Mouse (Mus musculus) layer of hippocampus, adult 18-20 months (tissue): ENCODE data around the gene Eml2. TPM values are rescaled to one million over a fixed set of nuclear protein-coding genes. Genes with fewer than 3 reads are reported as not detected.
A peak's percentile ranks its signal among the peaks of the same experiment; 100 is the strongest.

Experiments used
- DNase-seq, 2 experiments: peaks; one replicate each; pipeline ENCODE4 v3.0.0; 2022; ENCODE audit warnings: low spot score in 2 of 2
- total RNA-seq, 2 experiments: library from RNA; stranded (reverse); gene quantifications; 2 replicates each; pipeline ENCODE4 v1.2.3; 2021

Gene Eml2
- total RNA-seq, 2 experiments from 2014 or later = 160 to 178 TPM

GRCm38 (mm10) chr7:19227883-19228792, 51.9 kb downstream of the Eml2 start, which contains the start of gene Opa3:
Gene Opa3, plus strand, starts transcription at chr7:19228334.
- DNase-seq = peak; percentile 99 to 100

GRCm38 (mm10) chr7:19228793-19229148, 52.5 kb downstream of the Eml2 start:
- DNase-seq = no peak

GRCm38 (mm10) chr7:19229404-19229803, 53.2 kb downstream of the Eml2 start:
- DNase-seq = no peak

DNA sequence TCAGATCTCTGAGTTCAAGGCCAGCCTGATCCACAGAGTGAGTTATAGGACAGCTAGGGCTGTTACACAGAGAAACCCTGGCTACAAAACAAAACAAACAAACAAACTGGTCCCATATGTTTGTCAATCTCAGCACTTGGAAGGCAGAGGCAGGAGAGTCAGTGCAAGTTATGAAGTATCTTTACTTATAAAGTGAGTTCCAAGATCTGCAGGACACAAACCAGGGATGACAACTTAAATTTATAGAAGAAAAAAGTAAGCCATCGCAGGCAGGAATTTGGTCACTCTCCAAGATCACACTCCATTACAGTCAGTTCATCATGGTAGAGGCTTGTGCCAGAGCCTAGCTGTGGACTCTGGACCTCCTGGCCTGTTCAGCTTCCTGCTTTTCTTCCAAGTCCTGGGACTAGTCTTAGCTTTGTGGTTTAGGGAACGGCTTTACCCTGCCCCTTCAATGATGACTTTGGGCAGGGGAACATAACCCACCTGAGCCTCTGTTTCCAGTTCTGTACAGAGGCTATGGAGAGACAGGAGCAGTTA, 53.9 kb downstream of the Eml2 start:
- no peak for DNase-seq

GRCm38 (mm10) chr7:19230899-19231298, 54.7 kb downstream of the Eml2 start:
- DNase-seq = no peak

DNA sequence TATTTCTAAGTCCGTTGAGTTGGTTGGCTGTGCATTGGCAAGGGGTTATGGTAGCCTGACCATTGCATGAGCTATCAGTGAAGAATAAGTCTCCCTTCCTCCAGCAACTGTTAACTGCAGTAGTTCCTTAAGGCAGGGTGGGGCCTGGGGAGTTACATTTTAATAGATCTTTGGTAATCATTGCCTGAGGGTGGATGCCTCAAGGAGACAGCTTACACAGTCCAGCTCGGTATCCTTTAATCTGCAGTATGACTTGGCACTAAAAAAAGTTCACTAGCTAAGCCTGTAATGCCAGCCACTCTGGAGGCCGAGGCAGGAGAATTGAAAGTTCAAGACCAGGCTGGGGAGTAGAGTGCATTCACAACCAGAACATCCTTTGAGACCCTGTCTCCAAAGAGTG, 55.6 kb downstream of the Eml2 start:
- no peak for DNase-seq

DNA sequence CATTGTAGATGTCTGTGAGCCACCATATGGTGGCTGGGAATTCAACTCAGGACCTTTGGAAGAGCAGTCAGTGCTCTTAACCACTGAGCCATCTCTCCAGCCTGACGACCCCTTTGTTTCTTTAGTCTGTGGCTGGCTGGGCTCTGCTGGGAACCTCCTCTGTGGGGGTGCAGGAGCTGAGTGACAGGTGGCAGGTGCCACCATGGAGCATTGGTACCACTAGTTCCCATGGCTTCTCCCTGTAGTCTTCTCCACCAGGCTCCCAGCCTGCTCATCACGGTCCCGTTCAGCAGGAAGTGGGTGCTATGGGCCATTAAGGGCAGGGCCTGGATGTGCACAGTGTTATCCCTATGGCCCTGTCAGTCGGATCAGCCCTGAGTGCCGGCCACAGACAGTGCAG, 58.4 kb downstream of the Eml2 start:
- no peak for DNase-seq

DNA sequence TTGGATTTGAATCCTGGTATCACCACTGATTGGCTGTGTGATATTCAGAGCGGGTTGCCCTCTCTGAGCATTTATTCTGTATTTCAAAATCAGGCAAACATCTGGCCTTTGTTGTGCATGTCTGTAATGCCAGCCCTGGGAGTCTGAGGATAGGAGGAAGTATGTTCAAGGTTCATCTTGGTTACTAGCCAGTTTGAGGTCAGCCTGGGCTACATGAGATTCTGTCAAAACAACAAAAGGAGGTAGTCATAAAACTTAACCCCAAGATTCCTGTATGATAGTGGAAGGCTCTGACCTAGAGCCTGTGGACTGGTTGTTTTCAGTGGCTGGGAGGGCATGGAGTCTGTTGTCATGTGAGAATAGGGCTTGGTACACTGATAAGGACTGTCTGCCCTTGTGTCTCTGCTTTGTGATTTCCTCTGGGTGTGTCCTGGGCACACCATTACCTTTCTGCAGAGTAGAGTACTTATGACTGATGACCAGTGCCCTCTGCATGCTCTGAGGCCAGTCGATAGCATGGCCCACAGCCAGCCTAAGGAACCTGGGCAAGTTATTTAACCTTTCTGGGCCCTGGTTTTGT, 59.0 kb downstream of the Eml2 start:
- no peak for DNase-seq

DNA sequence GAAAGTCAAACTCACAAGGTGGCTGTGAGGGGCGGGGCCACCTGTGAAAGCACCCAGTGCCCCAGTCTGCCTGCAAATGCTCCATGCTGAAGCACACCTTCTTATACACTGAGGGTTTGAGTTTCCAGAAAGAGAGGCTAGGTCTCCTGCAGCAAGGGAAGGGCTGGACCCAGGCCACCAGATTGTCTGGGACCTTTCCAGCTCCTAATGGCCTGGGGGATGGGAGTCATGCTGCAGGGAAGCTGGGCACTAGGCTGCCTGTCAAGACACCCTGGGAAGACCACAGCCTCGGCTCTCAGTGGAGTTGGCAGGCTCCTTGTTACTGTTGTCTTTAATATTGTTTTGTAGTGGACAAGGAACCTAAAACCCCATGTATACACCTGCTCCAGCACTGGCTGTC, 60.2 kb downstream of the Eml2 start:
- no peak for DNase-seq

GRCm38 (mm10) chr7:19238344-19238743, 62.1 kb downstream of the Eml2 start:
- no peak for DNase-seq

GRCm38 (mm10) chr7:19239423-19239822, 63.2 kb downstream of the Eml2 start:
- peak; percentile 86 to 97 for DNase-seq

DNA sequence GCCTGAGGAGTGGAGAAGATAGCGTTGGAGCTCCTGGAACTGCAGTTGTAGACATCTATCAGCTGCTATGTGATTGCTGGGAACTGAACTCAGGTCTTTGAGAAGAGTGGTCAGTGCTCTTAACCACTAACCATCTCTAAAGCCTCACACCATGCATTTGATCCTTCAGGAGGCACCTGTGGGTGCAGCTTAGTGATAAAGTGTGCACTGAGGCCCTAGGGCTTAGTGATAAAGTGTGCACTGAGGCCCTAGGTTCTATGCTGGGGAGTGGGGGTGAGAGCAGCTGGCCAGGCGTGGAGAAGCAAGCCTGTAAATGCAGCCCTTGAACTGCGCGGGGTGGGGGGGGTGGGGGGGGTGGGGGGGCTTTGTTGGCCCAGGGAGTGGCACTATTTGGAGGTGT, 63.8 kb downstream of the Eml2 start:
- DNase-seq = no peak

GRCm38 (mm10) chr7:19240905-19241463, 64.8 kb downstream of the Eml2 start:
- no peak for DNase-seq

GRCm38 (mm10) chr7:19242005-19242404, 65.8 kb downstream of the Eml2 start:
- DNase-seq = no peak

- no peak for DNase-seq
Observed at GRCm38 (mm10) chr7:19243858-19244257, 67.6 kb downstream of the Eml2 start.

- DNase-seq = no peak
Observed at GRCm38 (mm10) chr7:19245083-19245482, 68.9 kb downstream of the Eml2 start.

DNA sequence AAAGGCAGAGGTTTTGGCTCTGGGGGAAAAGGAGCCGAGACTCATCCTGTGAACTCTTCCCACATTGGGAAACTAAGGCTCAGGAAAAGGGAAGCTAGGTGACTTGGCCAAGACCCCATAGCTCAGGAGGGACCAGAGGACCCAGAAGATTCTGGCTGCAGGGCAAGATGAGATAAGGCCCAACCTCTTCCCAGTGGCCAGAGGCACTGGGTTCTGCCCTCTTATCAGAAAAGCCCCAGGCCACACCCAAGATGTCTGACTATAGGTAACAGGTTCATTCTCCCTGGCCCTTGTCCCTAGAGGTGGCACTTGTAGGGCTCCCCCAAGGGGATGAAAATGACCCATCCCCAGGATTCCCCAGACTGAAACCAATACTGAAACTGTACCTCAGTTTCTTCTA, 70.6 kb downstream of the Eml2 start:
- DNase-seq = no peak

DNA sequence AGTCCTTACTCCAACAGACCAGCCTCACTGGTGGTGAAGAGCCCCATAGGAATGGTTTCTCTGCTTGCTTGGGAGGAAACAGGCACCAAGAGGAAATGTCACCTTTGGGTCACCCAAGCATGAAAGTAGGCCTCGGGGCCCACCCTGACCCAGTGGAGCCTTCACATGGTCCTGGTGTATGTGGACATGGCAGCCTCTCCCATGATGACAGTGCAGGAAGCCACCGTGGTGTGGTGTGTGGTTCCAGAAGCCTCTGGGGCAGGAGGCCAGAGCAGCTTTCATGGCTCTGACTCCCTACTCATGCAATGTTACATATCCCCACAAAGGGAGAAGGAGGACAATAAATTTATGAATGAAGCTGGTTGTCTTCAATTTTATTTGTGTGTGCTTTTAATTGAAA, 71.3 kb downstream of the Eml2 start:
- DNase-seq = no peak

GRCm38 (mm10) chr7:19252078-19252477, 75.9 kb downstream of the Eml2 start:
- DNase-seq = no peak

- no peak for DNase-seq
Observed at GRCm38 (mm10) chr7:19253437-19253836, 77.2 kb downstream of the Eml2 start.

GRCm38 (mm10) chr7:19255395-19255794, 79.2 kb downstream of the Eml2 start:
- no peak for DNase-seq
